Mouse (Mus musculus): Measurements from ENCODE around the gene Azi2.

DNA sequence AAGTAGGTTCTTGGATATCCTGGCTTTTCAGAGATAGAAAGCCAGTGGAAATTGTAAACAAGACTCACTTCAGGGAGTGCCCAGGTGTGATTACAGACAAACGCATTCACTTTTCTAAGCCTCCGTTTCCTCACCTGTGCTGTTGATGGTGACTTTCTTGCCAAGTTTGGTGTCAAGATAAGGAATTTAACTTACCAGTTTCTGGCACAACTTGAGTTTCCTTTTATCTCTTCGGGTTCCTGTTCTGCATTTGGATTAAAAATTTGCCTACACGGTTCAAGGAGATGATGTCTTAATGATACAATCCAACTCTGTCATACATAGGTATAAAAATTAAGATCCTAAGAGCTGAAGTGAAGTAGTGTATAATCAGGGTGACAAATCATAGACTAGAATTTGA lies 2.4 kb downstream of the Azi2 start:
- no peak for TF ChIP-seq FLI1 (IDR thresholded peaks at IDR 0.05; ENCODE audit: low read length)
- no peak for TF ChIP-seq GATA1 (IDR thresholded peaks at IDR 0.05; ENCODE audit: borderline replicate concordance, low read length)

Measured in megakaryocyte, embryonic 14.5 days (primary cell).